Mouse (Mus musculus) bone marrow, adult 2 months (tissue): ENCODE measurements around the gene Nt5c2.

Experiments
- CTCF ChIP-seq: fragments of 200-500 bp; IDR thresholded peaks from 2 replicates; pipeline ENCODE4 v1.5.1; 2011; ENCODE audit warnings: low read length, control low read depth; ENCODE audit not compliant: control insufficient read depth, insufficient read depth
- POLR2A ChIP-seq: fragments of 200-500 bp; IDR thresholded peaks from 2 replicates; pipeline ENCODE4 v1.6.1; 2011; ENCODE audit warnings: low read depth, mild to moderate bottlenecking, control low read depth, low read length, borderline replicate concordance; ENCODE audit not compliant: control insufficient read depth

GRCm38 (mm10) chr19:46961047-46961651, 53.8 kb downstream of the Nt5c2 start:
- TF ChIP-seq POLR2A, result no peak
- no peak for TF ChIP-seq CTCF
